In genomic region chr2:121140018-121140882, GRCm38 (mm10) we compare ENCODE assay signal across 8 mouse cellular contexts. TPM values are rescaled to one million over a fixed set of nuclear protein-coding genes. Genes with fewer than 3 reads are reported as not detected.
DNase-seq lines count a peak whose midpoint lies in the region; ATAC-seq and TF ChIP-seq lines count a peak whose summit lies in the region.

TSS of gene Adal (plus strand) at chr2:121140428.
TSS of gene Lcmt2 (minus strand) at chr2:121140653.

- H3K4me2 ChIP-seq in heart, embryonic 13.5 days: peak within 1 kb of the TSS; percentile 85
- H3K4me2 ChIP-seq in liver, embryonic 12.5 days: peak within 1 kb of the TSS; percentile 95
- H3K4me2 ChIP-seq in stomach, embryonic 15.5 days: peak within 1 kb of the TSS; percentile 79

- no peaks in the 10 kb centered on the region for H3K36me3 ChIP-seq in C2C12 (ENCODE audit: control insufficient read depth, insufficient read depth)
- H3K36me3 ChIP-seq in heart, embryonic 13.5 days: peaks cover 38% of the 10 kb centered on the region
- peaks cover 42% of the 10 kb centered on the region for H3K36me3 ChIP-seq in liver, embryonic 12.5 days
- peaks cover 21% of the 10 kb centered on the region; the same call in 1 of the 2 replicates for H3K36me3 ChIP-seq in stomach, embryonic 15.5 days

- H3K27ac ChIP-seq in heart, embryonic 13.5 days (replicated peaks): peak within 1 kb of the TSS; percentile 98
- H3K27ac ChIP-seq in liver, embryonic 12.5 days: peak within 1 kb of the TSS; percentile 91
- peak within 1 kb of the TSS; percentile 98 for H3K27ac ChIP-seq in stomach, embryonic 15.5 days

- peak within 1 kb of the TSS; percentile 25 for H3K4me3 ChIP-seq in C2C12 (ENCODE audit: insufficient read depth, poor library complexity, severe bottlenecking)
- peak within 1 kb of the TSS; percentile 63 for H3K4me3 ChIP-seq in heart, embryonic 13.5 days
- H3K4me3 ChIP-seq in liver, embryonic 12.5 days: peak within 1 kb of the TSS; percentile 81
- H3K4me3 ChIP-seq in stomach, embryonic 15.5 days (replicated peaks): peak within 1 kb of the TSS; percentile 67

- peak within 1 kb of the TSS; percentile 54 for H3ac ChIP-seq in C2C12 (ENCODE audit: control insufficient read depth, insufficient read length, low read depth)

- peaks cover 33% of the 10 kb centered on the region for H3K4me1 ChIP-seq in heart, embryonic 13.5 days
- H3K4me1 ChIP-seq in liver, embryonic 12.5 days: peaks cover 36% of the 10 kb centered on the region
- H3K4me1 ChIP-seq in stomach, embryonic 15.5 days: peaks cover 14% of the 10 kb centered on the region

- no peaks in the 10 kb centered on the region for H3K9me3 ChIP-seq in heart, embryonic 13.5 days
- no peaks in the 10 kb centered on the region for H3K9me3 ChIP-seq in liver, embryonic 12.5 days (replicated peaks)
- H3K9me3 ChIP-seq in stomach, embryonic 15.5 days: no peaks in the 10 kb centered on the region

- peak; percentile 86 for DNase-seq in brain, embryonic 18.5 days (ENCODE audit: low read depth, low spot score)
- DNase-seq in kidney, postnatal 10 days: peak; percentile 93
- DNase-seq in natural killer cell, adult 2 months (ENCODE audit: low spot score in 2 of 2): peak; percentile 78 to 84

- under 1% methylated on average over 87 of the region's 87 CpGs for WGBS in heart, embryonic 13.5 days
- under 1% methylated on average over 87 of the region's 87 CpGs for WGBS in liver, embryonic 12.5 days (ENCODE audit: insufficient replicate concordance)
- WGBS in stomach, embryonic 15.5 days: under 1% methylated on average over 87 of the region's 87 CpGs

- TF ChIP-seq CTCF in C2C12 (IDR thresholded peaks at IDR 0.05; ENCODE audit: control insufficient read depth, insufficient read depth, insufficient read length): no peak

- peaks cover 4% of the 10 kb centered on the region for H3K79me3 ChIP-seq in C2C12 (ENCODE audit: low read depth)

- no peaks in the 10 kb centered on the region for H3K79me2 ChIP-seq in C2C12 (ENCODE audit: control insufficient read depth, insufficient read depth)

- peak; percentile 84 for ATAC-seq in erythroid progenitor cell, adult 5-6 weeks (replicated peaks; ENCODE audit: low FRiP score, poor library complexity, severe bottlenecking)
- ATAC-seq in heart, embryonic 13.5 days (ENCODE audit: extremely low read depth, insufficient number of reproducible peaks, low FRiP score, low TSS enrichment): peak; percentile 85
- ATAC-seq in liver, embryonic 12.5 days: peak; percentile 96
- peak; percentile 94 for ATAC-seq in stomach, embryonic 15.5 days (ENCODE audit: insufficient read depth, low FRiP score, low read depth)

- peak within 1 kb of the TSS; percentile 87 for H3K9ac ChIP-seq in heart, embryonic 13.5 days
- H3K9ac ChIP-seq in liver, embryonic 12.5 days: peak within 1 kb of the TSS; percentile 86
- H3K9ac ChIP-seq in stomach, embryonic 15.5 days: peak within 1 kb of the TSS; percentile 60

- H3K27me3 ChIP-seq in C2C12 (ENCODE audit: control insufficient read depth, insufficient read depth, insufficient read length): no peaks in the 10 kb centered on the region
- no peaks in the 10 kb centered on the region for H3K27me3 ChIP-seq in heart, embryonic 13.5 days (replicated peaks)
- H3K27me3 ChIP-seq in liver, embryonic 12.5 days (replicated peaks): no peaks in the 10 kb centered on the region
- H3K27me3 ChIP-seq in stomach, embryonic 15.5 days (replicated peaks): no peaks in the 10 kb centered on the region

TF ChIP-seq in C2C12, 6 proteins besides CTCF, POLR2A, EP300 and RAD21:
- no peak for TF ChIP-seq MYOG (IDR thresholded peaks at IDR 0.05; ENCODE audit: control insufficient read depth, extremely low read depth, insufficient read length)
- TF ChIP-seq MAX (IDR thresholded peaks at IDR 0.05): peak; percentile 72

RNA-seq across cellular contexts. Expression of gene Adal, which starts in this region (rescaled TPM):
- polyA plus RNA-seq in C2C12 (2012; fragmentation: generic; extraction: Trizol): 1.6 TPM
- 8.0 and 22.7 TPM in 2 replicates for total RNA-seq in erythroid progenitor cell, adult 5-6 weeks (2015; ENCODE audit: low replicate concordance)
- 9.4 and 10.9 TPM in 2 replicates for total RNA-seq in erythroid progenitor cell, adult 5-6 weeks (2017; ENCODE audit: low replicate concordance)
- 11.1 and 11.3 TPM in 2 replicates for polyA plus RNA-seq in heart, embryonic 13.5 days (2015; fragmentation: Nextera tagmentation; extraction: Ambion mirVana)
- 11.2 and 11.5 TPM in 2 replicates for polyA plus RNA-seq in liver, embryonic 12.5 days (2016; fragmentation: Nextera tagmentation; extraction: Ambion mirVana)
- polyA plus RNA-seq in stomach, embryonic 15.5 days (2015; fragmentation: Nextera tagmentation; extraction: Ambion mirVana): 19.1 and 19.5 TPM in 2 replicates

RNA-seq across cellular contexts. Expression of gene Lcmt2, which starts in this region (rescaled TPM):
- 3.6 TPM for polyA plus RNA-seq in C2C12 (2012; fragmentation: generic; extraction: Trizol)
- total RNA-seq in erythroid progenitor cell, adult 5-6 weeks (2015; ENCODE audit: low replicate concordance): 1.4 and 5.0 TPM in 2 replicates
- total RNA-seq in erythroid progenitor cell, adult 5-6 weeks (2017; ENCODE audit: low replicate concordance): 3.0 and 3.1 TPM in 2 replicates
- 14.3 and 16.3 TPM in 2 replicates for polyA plus RNA-seq in heart, embryonic 13.5 days (2015; fragmentation: Nextera tagmentation; extraction: Ambion mirVana)
- 11.8 and 12.3 TPM in 2 replicates for polyA plus RNA-seq in liver, embryonic 12.5 days (2016; fragmentation: Nextera tagmentation; extraction: Ambion mirVana)
- 20.1 and 23.1 TPM in 2 replicates for polyA plus RNA-seq in stomach, embryonic 15.5 days (2015; fragmentation: Nextera tagmentation; extraction: Ambion mirVana)

Comparison
In these comparisons a context has a peak if more than half of its experiments do, and no peak if none do; other contexts are left out.
1. Peak in every context shown above with its lines: DNase-seq, ATAC-seq, H3K4me3 ChIP-seq and H3K27ac ChIP-seq.
2. H3K4me3 ChIP-seq: peak in every context shown above with its lines; median percentile 81 in liver, embryonic 12.5 days; 67 in stomach, embryonic 15.5 days; 63 in heart, embryonic 13.5 days; 25 in C2C12.